Mouse (Mus musculus): ENCODE measurements around the gene Crispld2. TPM values are rescaled to one million over a fixed set of nuclear protein-coding genes. Genes with fewer than 3 reads are reported as not detected.

Crispld2 gene
- polyA plus RNA-seq, 1 experiment: 1.3 TPM

GRCm38 (mm10) chr8:120009284-120009683 is 17.0 kb downstream of the Crispld2 start:
- TF ChIP-seq EP300 (IDR thresholded peaks at IDR 0.05; ENCODE audit: insufficient read depth, low read depth, low read length): no peak
- TF ChIP-seq POLR2A (IDR thresholded peaks at IDR 0.05; ENCODE audit: insufficient read depth, low read length): no peak
- no peak for TF ChIP-seq CTCF (IDR thresholded peaks at IDR 0.05; ENCODE audit: low read depth, low read length)
- H3K4me3 ChIP-seq (ENCODE audit: low read depth, low read length): no peak overlapping the region
- H3K4me1 ChIP-seq (ENCODE audit: control insufficient read depth, insufficient read depth, low read length): no peaks in the 10 kb centered on the region
- no peak overlapping the region for H3K9ac ChIP-seq (ENCODE audit: low read depth, poor library complexity, severe bottlenecking)
- no peaks in the 10 kb centered on the region for H3K9me3 ChIP-seq (replicated peaks; ENCODE audit: control insufficient read depth, insufficient read depth, low read length, poor library complexity, severe bottlenecking)
- H3K27me3 ChIP-seq (ENCODE audit: control insufficient read depth, insufficient read depth, low read length, poor library complexity, severe bottlenecking): no peaks in the 10 kb centered on the region
- no peak overlapping the region for H3K27ac ChIP-seq (ENCODE audit: insufficient read depth, low read length)
- H3K36me3 ChIP-seq (ENCODE audit: control insufficient read depth, insufficient read depth, low read length, poor library complexity, severe bottlenecking): no peaks in the 10 kb centered on the region

- no peaks in the 10 kb centered on the region for H3K9me3 ChIP-seq (replicated peaks; ENCODE audit: control insufficient read depth, insufficient read depth, low read length, poor library complexity, severe bottlenecking)
- H3K27ac ChIP-seq (ENCODE audit: insufficient read depth, low read length): no peak overlapping the region
- no peaks in the 10 kb centered on the region for H3K36me3 ChIP-seq (ENCODE audit: control insufficient read depth, insufficient read depth, low read length, poor library complexity, severe bottlenecking)
- H3K27me3 ChIP-seq (ENCODE audit: control insufficient read depth, insufficient read depth, low read length, poor library complexity, severe bottlenecking): no peaks in the 10 kb centered on the region
- H3K4me1 ChIP-seq (ENCODE audit: control insufficient read depth, insufficient read depth, low read length): no peaks in the 10 kb centered on the region
- TF ChIP-seq CTCF (IDR thresholded peaks at IDR 0.05; ENCODE audit: low read depth, low read length) (no peak), EP300 (IDR thresholded peaks at IDR 0.05; ENCODE audit: insufficient read depth, low read depth, low read length) (no peak), POLR2A (IDR thresholded peaks at IDR 0.05; ENCODE audit: insufficient read depth, low read length) (no peak)
- no peak overlapping the region for H3K9ac ChIP-seq (ENCODE audit: low read depth, poor library complexity, severe bottlenecking)
- no peak overlapping the region for H3K4me3 ChIP-seq (ENCODE audit: low read depth, low read length)
Measured at GRCm38 (mm10) chr8:120012491-120012890, 20.3 kb downstream of the Crispld2 start.

GRCm38 (mm10) chr8:120012927-120013326 is 20.7 kb downstream of the Crispld2 start:
- Histone ChIP-seq H3K36me3 (ENCODE audit: control insufficient read depth, insufficient read depth, low read length, poor library complexity, severe bottlenecking) (no peaks in the 10 kb centered on the region), H3K4me3 (ENCODE audit: low read depth, low read length) (no peak overlapping the region), H3K4me1 (ENCODE audit: control insufficient read depth, insufficient read depth, low read length) (no peaks in the 10 kb centered on the region), H3K27ac (ENCODE audit: insufficient read depth, low read length) (no peak overlapping the region), H3K9ac (ENCODE audit: low read depth, poor library complexity, severe bottlenecking) (no peak overlapping the region), H3K27me3 (ENCODE audit: control insufficient read depth, insufficient read depth, low read length, poor library complexity, severe bottlenecking) (no peaks in the 10 kb centered on the region), H3K9me3 (replicated peaks; ENCODE audit: control insufficient read depth, insufficient read depth, low read length, poor library complexity, severe bottlenecking) (no peaks in the 10 kb centered on the region)
- no peak for TF ChIP-seq POLR2A (IDR thresholded peaks at IDR 0.05; ENCODE audit: insufficient read depth, low read length)
- TF ChIP-seq CTCF (IDR thresholded peaks at IDR 0.05; ENCODE audit: low read depth, low read length): no peak
- no peak for TF ChIP-seq EP300 (IDR thresholded peaks at IDR 0.05; ENCODE audit: insufficient read depth, low read depth, low read length)

- H3K36me3 ChIP-seq (ENCODE audit: control insufficient read depth, insufficient read depth, low read length, poor library complexity, severe bottlenecking): no peaks in the 10 kb centered on the region
- no peaks in the 10 kb centered on the region for H3K9me3 ChIP-seq (replicated peaks; ENCODE audit: control insufficient read depth, insufficient read depth, low read length, poor library complexity, severe bottlenecking)
- no peak overlapping the region for H3K27ac ChIP-seq (ENCODE audit: insufficient read depth, low read length)
- H3K9ac ChIP-seq (ENCODE audit: low read depth, poor library complexity, severe bottlenecking): no peak overlapping the region
- TF ChIP-seq CTCF (IDR thresholded peaks at IDR 0.05; ENCODE audit: low read depth, low read length): no peak
- no peak for TF ChIP-seq POLR2A (IDR thresholded peaks at IDR 0.05; ENCODE audit: insufficient read depth, low read length)
- no peak for TF ChIP-seq EP300 (IDR thresholded peaks at IDR 0.05; ENCODE audit: insufficient read depth, low read depth, low read length)
- no peaks in the 10 kb centered on the region for H3K27me3 ChIP-seq (ENCODE audit: control insufficient read depth, insufficient read depth, low read length, poor library complexity, severe bottlenecking)
- H3K4me1 ChIP-seq (ENCODE audit: control insufficient read depth, insufficient read depth, low read length): no peaks in the 10 kb centered on the region
- H3K4me3 ChIP-seq (ENCODE audit: low read depth, low read length): no peak overlapping the region
Measured at GRCm38 (mm10) chr8:120014267-120015023, 22.2 kb downstream of the Crispld2 start.

- no peaks in the 10 kb centered on the region for H3K27me3 ChIP-seq (ENCODE audit: control insufficient read depth, insufficient read depth, low read length, poor library complexity, severe bottlenecking)
- TF ChIP-seq EP300 (IDR thresholded peaks at IDR 0.05; ENCODE audit: insufficient read depth, low read depth, low read length): no peak
- no peak for TF ChIP-seq POLR2A (IDR thresholded peaks at IDR 0.05; ENCODE audit: insufficient read depth, low read length)
- TF ChIP-seq CTCF (IDR thresholded peaks at IDR 0.05; ENCODE audit: low read depth, low read length): no peak
- no peaks in the 10 kb centered on the region for H3K4me1 ChIP-seq (ENCODE audit: control insufficient read depth, insufficient read depth, low read length)
- H3K9me3 ChIP-seq (replicated peaks; ENCODE audit: control insufficient read depth, insufficient read depth, low read length, poor library complexity, severe bottlenecking): no peaks in the 10 kb centered on the region
- no peaks in the 10 kb centered on the region for H3K36me3 ChIP-seq (ENCODE audit: control insufficient read depth, insufficient read depth, low read length, poor library complexity, severe bottlenecking)
- H3K9ac ChIP-seq (ENCODE audit: low read depth, poor library complexity, severe bottlenecking): no peak overlapping the region
- H3K27ac ChIP-seq (ENCODE audit: insufficient read depth, low read length): no peak overlapping the region
- no peak overlapping the region for H3K4me3 ChIP-seq (ENCODE audit: low read depth, low read length)
Measured at GRCm38 (mm10) chr8:120015916-120016315, 23.7 kb downstream of the Crispld2 start.

- Histone ChIP-seq H3K4me3 (ENCODE audit: low read depth, low read length) (no peak overlapping the region), H3K9ac (ENCODE audit: low read depth, poor library complexity, severe bottlenecking) (no peak overlapping the region), H3K36me3 (ENCODE audit: control insufficient read depth, insufficient read depth, low read length, poor library complexity, severe bottlenecking) (no peaks in the 10 kb centered on the region), H3K27me3 (ENCODE audit: control insufficient read depth, insufficient read depth, low read length, poor library complexity, severe bottlenecking) (no peaks in the 10 kb centered on the region), H3K9me3 (replicated peaks; ENCODE audit: control insufficient read depth, insufficient read depth, low read length, poor library complexity, severe bottlenecking) (no peaks in the 10 kb centered on the region), H3K4me1 (ENCODE audit: control insufficient read depth, insufficient read depth, low read length) (no peaks in the 10 kb centered on the region), H3K27ac (ENCODE audit: insufficient read depth, low read length) (no peak overlapping the region)
- TF ChIP-seq EP300 (IDR thresholded peaks at IDR 0.05; ENCODE audit: insufficient read depth, low read depth, low read length) (no peak), POLR2A (IDR thresholded peaks at IDR 0.05; ENCODE audit: insufficient read depth, low read length) (no peak), CTCF (IDR thresholded peaks at IDR 0.05; ENCODE audit: low read depth, low read length) (no peak)
Measured at GRCm38 (mm10) chr8:120016424-120016823, 24.2 kb downstream of the Crispld2 start.

Data from ES-Bruce4 (cell line).